Mouse (Mus musculus) embryonic fibroblast, embryonic 13.5 days (primary cell): ENCODE measurements around the gene Aspm. TPM values are rescaled to one million over a fixed set of nuclear protein-coding genes. Genes with fewer than 3 reads are reported as not detected.
"Not testable (repeated sequence)": the region's sequence is repeated elsewhere in the genome, so short reads cannot be mapped to it uniquely, and the experiment has no call there.

Source experiments
- H3K27ac ChIP-seq: 2 replicates; pipeline ENCODE4 v1.5.1; 2012; ENCODE audit warnings: low read length, control low read depth, inconsistent platforms; ENCODE audit not compliant: insufficient read depth
- H3K4me1 ChIP-seq: 2 replicates; pipeline ENCODE4 v1.6.1; 2011; ENCODE audit warnings: low read length; ENCODE audit not compliant: control insufficient read depth, insufficient read depth
- H3K4me3 ChIP-seq: 2 replicates; pipeline ENCODE4 v1.5.1; 2011; ENCODE audit warnings: mild to moderate bottlenecking, control low read depth, low read length; ENCODE audit not compliant: insufficient read depth
- CTCF ChIP-seq: IDR thresholded peaks from 2 replicates; pipeline ENCODE4 v1.5.1; 2011; ENCODE audit warnings: mild to moderate bottlenecking, control low read depth, low read length, moderate library complexity, borderline replicate concordance; ENCODE audit not compliant: insufficient read depth
- POLR2A ChIP-seq: IDR thresholded peaks from 2 replicates; pipeline ENCODE4 v1.6.1; 2011; ENCODE audit warnings: low read depth, mild to moderate bottlenecking, control low read depth, low read length, moderate library complexity
- polyA plus RNA-seq: library from polyadenylated mRNA; stranded (reverse); fragments of >200 nt; gene quantifications from 2 replicates; pipeline ENCODE4 v1.2.4, GENCODE M21; 2011; ENCODE audit warnings: low read depth; ENCODE audit not compliant: missing spikeins, insufficient read length

The Aspm gene
- 11.7 and 21.4 TPM in 2 replicates for polyA plus RNA-seq

GRCm38 (mm10) chr1:139454340-139455225 lies at the start of gene Aspm:
Aspm (plus strand) TSS chr1:139454772.
- no peak for TF ChIP-seq POLR2A
- no peak for TF ChIP-seq CTCF
- Histone ChIP-seq H3K4me1 (peaks cover 2% of the 10 kb centered on the region; the same call in 1 of the 2 replicates), H3K4me3 (peak within 1 kb of the TSS; percentile 73), H3K27ac (no peak within 1 kb of the TSS)

- TF ChIP-seq CTCF (no peak), POLR2A (no peak)
- no peaks in the 10 kb centered on the region for H3K4me1 ChIP-seq
- no peak overlapping the region for H3K4me3 ChIP-seq
- H3K27ac ChIP-seq = no peak overlapping the region
These were observed 48.8 kb upstream of the Aspm start for GRCm38 (mm10) chr1:139405766-139406165.

GRCm38 (mm10) chr1:139407701-139408100 lies 46.9 kb upstream of the Aspm start:
- Histone ChIP-seq H3K4me1 (no peaks in the 10 kb centered on the region), H3K4me3 (no peak overlapping the region), H3K27ac (no peak overlapping the region)
- TF ChIP-seq POLR2A (no peak), CTCF (no peak)

- H3K27ac ChIP-seq, H3K4me1 ChIP-seq, H3K4me3 ChIP-seq: not testable (repeated sequence)
These were observed 42.2 kb upstream of the Aspm start for GRCm38 (mm10) chr1:139412365-139412764.

- Histone ChIP-seq H3K4me3 (no peak overlapping the region), H3K27ac (no peak overlapping the region), H3K4me1 (no peaks in the 10 kb centered on the region)
- TF ChIP-seq POLR2A (no peak), CTCF (no peak)
These were observed 41.1 kb upstream of the Aspm start for GRCm38 (mm10) chr1:139413465-139413864.

GRCm38 (mm10) chr1:139421521-139421874 lies 33.1 kb upstream of the Aspm start:
- Histone ChIP-seq H3K27ac (no peak overlapping the region), H3K4me3 (peak overlapping the region; percentile 63), H3K4me1 (peaks cover 9% of the 10 kb centered on the region)
- TF ChIP-seq POLR2A (no peak), CTCF (no peak)

GRCm38 (mm10) chr1:139421875-139422791 lies 32.4 kb upstream of the Aspm start, which contains the start of gene Zbtb41:
Zbtb41 (plus strand) TSS chr1:139422288.
- Histone ChIP-seq H3K4me3 (peak within 1 kb of the TSS; percentile 95), H3K27ac (peak within 1 kb of the TSS; percentile 65)

GRCm38 (mm10) chr1:139422941-139423340 lies 31.6 kb upstream of the Aspm start:
- H3K4me3 ChIP-seq = peak overlapping the region; percentile 95
- no peak for TF ChIP-seq POLR2A
- TF ChIP-seq CTCF = no peak
- H3K4me1 ChIP-seq = peaks cover 9% of the 10 kb centered on the region
- H3K27ac ChIP-seq = no peak overlapping the region

More at GRCm38 (mm10) chr1:139421875-139422791, 32.4 kb upstream of the Aspm start, which contains the start of gene Zbtb41:
- TF ChIP-seq POLR2A (peak; percentile 83), CTCF (peak; percentile 6; the same call in 1 of the 2 replicates)
- peaks cover 9% of the 10 kb centered on the region for H3K4me1 ChIP-seq

GRCm38 (mm10) chr1:139423931-139424330 lies 30.6 kb upstream of the Aspm start:
- H3K27ac ChIP-seq = no peak overlapping the region
- peaks cover 9% of the 10 kb centered on the region for H3K4me1 ChIP-seq
- TF ChIP-seq POLR2A (no peak), CTCF (no peak)
- H3K4me3 ChIP-seq = peak overlapping the region; percentile 95

GRCm38 (mm10) chr1:139425006-139425405 lies 29.6 kb upstream of the Aspm start:
- Histone ChIP-seq H3K4me3 (peak overlapping the region; percentile 30), H3K27ac (no peak overlapping the region), H3K4me1 (peaks cover 9% of the 10 kb centered on the region)
- no peak for TF ChIP-seq POLR2A
- TF ChIP-seq CTCF = no peak

- no peaks in the 10 kb centered on the region for H3K4me1 ChIP-seq
- no peak overlapping the region for H3K4me3 ChIP-seq
- H3K27ac ChIP-seq = no peak overlapping the region
- no peak for TF ChIP-seq POLR2A
- TF ChIP-seq CTCF = no peak
These were observed 16.2 kb upstream of the Aspm start for GRCm38 (mm10) chr1:139438373-139438772.

- H3K4me1 ChIP-seq, H3K27ac ChIP-seq, H3K4me3 ChIP-seq: not testable (repeated sequence)
These were observed 11.5 kb upstream of the Aspm start for GRCm38 (mm10) chr1:139443103-139443502.
